Mouse (Mus musculus) CH12.LX (cell line): ENCODE measurements at regions not wholly inside any gene's neighbourhood (a gene's known extent, or its start where the extent isn't known, plus 50 kb on each side); places are given as distances from the start of the nearest gene placed in this dataset.

Experiments
- DNase-seq: peaks from one replicate; pipeline ENCODE4 v3.0.0-alpha.2; 2013; ENCODE audit errors: extremely low read depth
- H3K27ac ChIP-seq: 2 replicates; pipeline ENCODE4 v1.5.1; 2012; ENCODE audit warnings: low read depth, mild to moderate bottlenecking, control low read depth, moderate library complexity; ENCODE audit not compliant: insufficient read depth
- H3K27me3 ChIP-seq: replicated peaks from 2 replicates; pipeline ENCODE3; 2012; ENCODE audit warnings: inconsistent platforms
- H3K36me3 ChIP-seq, 2 experiments: replicated peaks in 1 of 2; 2 replicates each; pipeline versions ENCODE3 to v1.6.1; 2012; ENCODE audit warnings: inconsistent platforms in 1 of 2, low read length in 1 of 2, mild to moderate bottlenecking in 1 of 2, mixed read lengths in 1 of 2, moderate library complexity in 1 of 2; ENCODE audit not compliant: control insufficient read depth in 1 of 2, insufficient read depth in 1 of 2
- H3K4me1 ChIP-seq, 2 experiments: 2 replicates each; pipeline ENCODE4 v1.6.1; 2012; ENCODE audit warnings: inconsistent platforms in 1 of 2, moderate library complexity in 1 of 2; ENCODE audit not compliant: insufficient read depth in 2 of 2, control insufficient read depth in 1 of 2
- H3K4me2 ChIP-seq: 2 replicates; pipeline ENCODE4 v1.6.1; 2012; ENCODE audit warnings: low read depth, mild to moderate bottlenecking, control low read depth; ENCODE audit not compliant: poor library complexity, insufficient read depth, severe bottlenecking
- H3K4me3 ChIP-seq, 3 experiments: fragments of 150-350 bp in 1 of 3; sonication (generic) in 1 of 3; replicated peaks in 1 of 3; 2 replicates each; pipeline versions ENCODE3 to v1.5.1; 2011 to 2012; ENCODE audit warnings: low read depth in 2 of 3, low read length in 2 of 3, mild to moderate bottlenecking in 2 of 3, moderate library complexity in 2 of 3, control low read depth in 1 of 3, improper control_type of control experiment in 1 of 3, inconsistent platforms in 1 of 3, mixed read lengths in 1 of 3; ENCODE audit not compliant: poor library complexity in 1 of 3
- H3K79me2 ChIP-seq: replicated peaks from 2 replicates; pipeline ENCODE4 v1.6.1; 2012; ENCODE audit warnings: mild to moderate bottlenecking, moderate library complexity; ENCODE audit not compliant: control insufficient read depth, poor library complexity, insufficient read depth, severe bottlenecking; ENCODE audit errors: extremely low read depth
- H3K9ac ChIP-seq: 2 replicates; pipeline ENCODE4 v1.6.1; 2012; ENCODE audit warnings: low read depth, mild to moderate bottlenecking, control low read depth, moderate library complexity; ENCODE audit not compliant: insufficient read depth
- H3K9me3 ChIP-seq: replicated peaks from 2 replicates; pipeline ENCODE3; 2012; ENCODE audit warnings: low read length, inconsistent platforms, mixed read lengths
- CHD2 ChIP-seq: IDR thresholded peaks from 2 replicates; pipeline ENCODE4 v1.6.1; 2011; ENCODE audit warnings: low read length, improper control_type of control experiment
- ELF1 ChIP-seq: IDR thresholded peaks from 2 replicates; pipeline ENCODE4 v1.6.1; 2014; ENCODE audit warnings: low read depth, mild to moderate bottlenecking, inconsistent platforms, low read length, improper control_type of control experiment
- EP300 ChIP-seq: IDR thresholded peaks from 2 replicates; pipeline ENCODE4 v1.6.1; 2011; ENCODE audit warnings: low read length, improper control_type of control experiment
- HCFC1 ChIP-seq: IDR thresholded peaks from 2 replicates; pipeline ENCODE4 v1.6.1; 2012; ENCODE audit warnings: low read depth, mild to moderate bottlenecking, inconsistent platforms, low read length, improper control_type of control experiment
- IRF4 ChIP-seq: IDR thresholded peaks from 2 replicates; pipeline ENCODE4 v1.6.1; 2014; ENCODE audit warnings: low read depth, mild to moderate bottlenecking, inconsistent platforms, low read length, improper control_type of control experiment
- JUN ChIP-seq: IDR thresholded peaks from 2 replicates; pipeline ENCODE4 v1.6.1; 2011; ENCODE audit warnings: low read depth, mild to moderate bottlenecking, low read length, improper control_type of control experiment, moderate library complexity; ENCODE audit not compliant: insufficient read depth
- KAT2A ChIP-seq: IDR thresholded peaks from 2 replicates; pipeline ENCODE4 v1.6.1; 2012; ENCODE audit warnings: low read length, improper control_type of control experiment, inconsistent platforms; ENCODE audit not compliant: insufficient replicate concordance
- MAFK ChIP-seq: IDR thresholded peaks from 2 replicates; pipeline ENCODE4 v1.6.1; 2011; ENCODE audit warnings: low read length, improper control_type of control experiment; ENCODE audit not compliant: insufficient replicate concordance
- MAZ ChIP-seq: IDR thresholded peaks from 2 replicates; pipeline ENCODE4 v1.6.1; 2012; ENCODE audit warnings: low read depth, mild to moderate bottlenecking, inconsistent platforms, low read length, improper control_type of control experiment, moderate library complexity
- MEF2A ChIP-seq: IDR thresholded peaks from 2 replicates; pipeline ENCODE4 v1.6.1; 2014; ENCODE audit warnings: low read depth, mild to moderate bottlenecking, inconsistent platforms, low read length, improper control_type of control experiment, borderline replicate concordance
- NELFE ChIP-seq: IDR thresholded peaks from 2 replicates; pipeline ENCODE4 v1.6.1; 2011; ENCODE audit warnings: low read depth, low read length, improper control_type of control experiment
- PAX5 ChIP-seq: IDR thresholded peaks from 2 replicates; pipeline ENCODE4 v1.6.1; 2012; ENCODE audit warnings: low read length, inconsistent platforms, mixed read lengths
- POLR2A ChIP-seq: IDR thresholded peaks from 2 replicates; pipeline ENCODE4 v1.6.1; 2011; ENCODE audit warnings: low read depth, mild to moderate bottlenecking, improper control_type of control experiment, low read length
- POLR2AphosphoS2 ChIP-seq: IDR thresholded peaks from 2 replicates; pipeline ENCODE4 v1.6.1; 2011; ENCODE audit warnings: low read depth, low read length, improper control_type of control experiment
- RAD21 ChIP-seq: IDR thresholded peaks from 2 replicates; pipeline ENCODE4 v1.6.1; 2011; ENCODE audit warnings: low read depth, mild to moderate bottlenecking, low read length, improper control_type of control experiment, moderate library complexity
- SIN3A ChIP-seq: IDR thresholded peaks from 2 replicates; pipeline ENCODE4 v1.6.1; 2012; ENCODE audit warnings: low read length, improper control_type of control experiment, inconsistent platforms
- SMC3 ChIP-seq: IDR thresholded peaks from 2 replicates; pipeline ENCODE4 v1.6.1; 2011; ENCODE audit warnings: low read depth, low read length, improper control_type of control experiment
- TCF12 ChIP-seq: IDR thresholded peaks from 2 replicates; pipeline ENCODE4 v1.6.1; 2014; ENCODE audit warnings: low read depth, mild to moderate bottlenecking, inconsistent platforms, low read length, improper control_type of control experiment
- USF2 ChIP-seq: conservative IDR thresholded peaks from 2 replicates; pipeline ENCODE4 v1.6.1; 2011; ENCODE audit warnings: low read depth, low read length, improper control_type of control experiment
- ZMIZ1 ChIP-seq: IDR thresholded peaks from 2 replicates; pipeline ENCODE4 v1.6.1; 2012; ENCODE audit warnings: low read depth, mild to moderate bottlenecking, inconsistent platforms, low read length, improper control_type of control experiment
- dilution Hi-C: fragments of 300-500 bp; cut with MboI; formaldehyde crosslinking; loops from 2 replicates; pipeline ENCODE4 v1.14.3; 2020; ENCODE audit warnings: low sequenced_read_pairs; ENCODE audit not compliant: extremely low pct_unique_long_range_greater_than_20kb, extremely low pct_ligation_motif_present
- in situ Hi-C: fragments of 300-500 bp; cut with MboI; formaldehyde crosslinking; loops from 3 replicates; pipeline ENCODE4 v1.14.3; 2019; ENCODE audit warnings: low sequenced_read_pairs, low pct_ligation_motif_present, low pct_unique_long_range_greater_than_20kb, mixed read lengths

- no peaks in the 10 kb centered on the region for H3K36me3 ChIP-seq
- no peak for DNase-seq
- no peaks in the 10 kb centered on the region for H3K9me3 ChIP-seq
- dilution Hi-C loops: no loop called here
- H3K27me3 ChIP-seq: no peaks in the 10 kb centered on the region
- no peak overlapping the region for H3K4me2 ChIP-seq
- H3K79me2 ChIP-seq: no peaks in the 10 kb centered on the region
- H3K9ac ChIP-seq: no peak overlapping the region
- H3K4me1 ChIP-seq: no peaks in the 10 kb centered on the region
- H3K4me3 ChIP-seq: no peak overlapping the region
- H3K27ac ChIP-seq: no peak overlapping the region
- TF ChIP-seq RAD21: no peak
- TF ChIP-seq POLR2A: no peak
- TF ChIP-seq MAZ: no peak
- no peak for TF ChIP-seq EP300
- TF ChIP-seq PAX5: no peak
- TF ChIP-seq TCF12: no peak
- no peak for TF ChIP-seq KAT2A
- TF ChIP-seq USF2: no peak
- no peak for TF ChIP-seq ELF1
- no peak for TF ChIP-seq JUN
- no peak for TF ChIP-seq HCFC1
- TF ChIP-seq POLR2AphosphoS2: no peak
- TF ChIP-seq SIN3A: no peak
- no peak for TF ChIP-seq SMC3
- no peak for TF ChIP-seq MAFK
- in situ Hi-C loops: no loop called here
Observed at GRCm38 (mm10) chr1:157906168-157906567, 399.6 kb downstream of the Sec16b start.

GRCm38 (mm10) chr1:157937800-157938348 is 418.3 kb downstream of the Brinp2 start:
- dilution Hi-C loops: no loop called here
- no peaks in the 10 kb centered on the region for H3K9me3 ChIP-seq
- H3K79me2 ChIP-seq: no peaks in the 10 kb centered on the region
- no peak overlapping the region for H3K9ac ChIP-seq
- in situ Hi-C loops: no loop called here
- TF ChIP-seq ZMIZ1 (no peak), NELFE (no peak), CHD2 (no peak), IRF4 (no peak), MEF2A (no peak), JUN (no peak)
- no peaks in the 10 kb centered on the region for H3K4me1 ChIP-seq
- H3K4me2 ChIP-seq: no peak overlapping the region
- H3K27ac ChIP-seq: no peak overlapping the region
- no peaks in the 10 kb centered on the region for H3K27me3 ChIP-seq
- no peak overlapping the region for H3K4me3 ChIP-seq
- DNase-seq: no peak
- H3K36me3 ChIP-seq: no peaks in the 10 kb centered on the region
